Mouse (Mus musculus) intestine, embryonic 15.5 days (tissue): ENCODE data around the gene Dhtkd1. TPM values are rescaled to one million over a fixed set of nuclear protein-coding genes. Genes with fewer than 3 reads are reported as not detected.

Experiments used
- ATAC-seq: fragments of 200-750 bp; cut with Nextera tagmentation; 2 replicates; pipeline ENCODE4 v1.8.0; 2017; ENCODE audit warnings: moderate TSS enrichment, moderate library complexity
- H3K27ac ChIP-seq: fragments of 300-500 bp; sonication (generic); 2 replicates; pipeline ENCODE4 v1.5.1; 2015; ENCODE audit warnings: mild to moderate bottlenecking, inconsistent platforms
- H3K27me3 ChIP-seq: fragments of 300-500 bp; sonication (generic); replicated peaks from 2 replicates; pipeline ENCODE4 v1.6.1; 2015; ENCODE audit warnings: inconsistent platforms
- H3K36me3 ChIP-seq: fragments of 300-500 bp; sonication (generic); 2 replicates; pipeline ENCODE4 v1.6.1; 2015; ENCODE audit warnings: inconsistent platforms
- H3K4me1 ChIP-seq: fragments of 300-500 bp; sonication (generic); replicated peaks from 2 replicates; pipeline ENCODE4 v1.6.1; 2015; ENCODE audit warnings: inconsistent platforms
- H3K4me2 ChIP-seq: fragments of 300-500 bp; sonication (generic); replicated peaks from 2 replicates; pipeline ENCODE4 v1.6.1; 2015; ENCODE audit warnings: mild to moderate bottlenecking, inconsistent platforms
- H3K4me3 ChIP-seq: fragments of 300-500 bp; sonication (generic); replicated peaks from 2 replicates; pipeline ENCODE4 v1.5.1; 2015; ENCODE audit warnings: inconsistent platforms
- H3K9ac ChIP-seq: fragments of 300-500 bp; sonication (generic); 2 replicates; pipeline ENCODE4 v1.6.1; 2015; ENCODE audit warnings: inconsistent platforms
- H3K9me3 ChIP-seq: fragments of 300-500 bp; sonication (generic); 2 replicates; pipeline ENCODE4 v1.6.1; 2016; ENCODE audit warnings: inconsistent platforms
- WGBS: fragments of 180-500 bp; shearing (Covaris S2); methylation state at CpG from one replicate; pipeline ENCODE4 v1.1.7; 2015; 5-methylcytosine and 5-hydroxymethylcytosine counted together
- polyA plus RNA-seq: library from polyadenylated mRNA; unstranded; fragments of >200 nt; fragmentation: Nextera tagmentation; extraction: Ambion mirVana; gene quantifications from 2 replicates; pipeline ENCODE4 v1.2.1, GENCODE M21; 2015

Dhtkd1 gene
- polyA plus RNA-seq, 1 experiment from 2014 or later: 3.5 TPM

DNA sequence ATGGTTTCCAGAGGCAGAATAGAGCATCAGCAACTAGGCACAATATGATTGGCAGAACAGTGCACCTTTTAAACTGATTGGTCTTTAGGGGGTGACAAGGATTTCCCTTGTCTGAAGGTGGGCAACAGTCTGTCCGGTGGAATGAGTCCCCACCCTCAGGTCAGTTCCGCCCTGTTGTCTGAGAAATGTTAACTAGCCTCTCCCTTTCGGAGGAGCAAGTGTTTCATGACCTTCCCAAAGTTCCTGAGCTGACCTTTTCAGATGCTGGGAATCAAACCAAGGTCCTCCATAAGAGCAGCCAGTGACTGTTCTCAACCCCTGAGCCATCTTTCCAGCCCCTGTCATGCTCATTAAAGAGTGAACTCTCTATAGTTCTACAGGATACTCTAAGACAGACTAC lies 4.3 kb upstream of the Dhtkd1 start:
- no peak overlapping the region for H3K9ac ChIP-seq
- WGBS: 84% methylated on average over 3 of the region's 3 CpGs
- ATAC-seq: no peak
- no peak overlapping the region for H3K27ac ChIP-seq
- H3K4me3 ChIP-seq: no peak overlapping the region
- H3K4me1 ChIP-seq: no peaks in the 10 kb centered on the region
- H3K36me3 ChIP-seq: no peaks in the 10 kb centered on the region
- no peaks in the 10 kb centered on the region for H3K27me3 ChIP-seq
- no peaks in the 10 kb centered on the region for H3K9me3 ChIP-seq
- no peak overlapping the region for H3K4me2 ChIP-seq

DNA sequence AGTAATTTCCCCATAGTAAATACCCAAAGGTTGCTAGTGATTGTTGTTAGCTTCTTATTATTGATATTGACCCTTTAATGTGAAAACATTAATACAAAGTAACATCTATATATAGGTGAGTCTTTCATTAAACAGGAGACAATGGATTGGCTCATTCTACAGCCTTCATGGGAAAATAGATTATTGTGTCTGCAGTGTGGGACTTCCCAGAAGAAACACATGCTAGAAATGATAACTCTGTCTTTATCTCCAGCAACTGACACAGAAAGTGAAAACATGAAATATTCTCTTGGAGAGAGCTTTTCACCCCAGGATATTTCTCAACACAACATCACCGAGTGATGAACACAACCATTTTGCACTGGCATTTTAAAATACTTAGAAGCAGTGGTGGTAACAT lies 3.0 kb upstream of the Dhtkd1 start:
- Histone ChIP-seq H3K9me3 (no peaks in the 10 kb centered on the region), H3K27ac (no peak overlapping the region), H3K36me3 (no peaks in the 10 kb centered on the region), H3K4me2 (no peak overlapping the region), H3K4me1 (no peaks in the 10 kb centered on the region), H3K9ac (no peak overlapping the region), H3K27me3 (no peaks in the 10 kb centered on the region), H3K4me3 (no peak overlapping the region)
- no peak for ATAC-seq
- whole genome bisulfite sequencing: 85% methylated on average over 1 of the region's 1 CpGs

DNA sequence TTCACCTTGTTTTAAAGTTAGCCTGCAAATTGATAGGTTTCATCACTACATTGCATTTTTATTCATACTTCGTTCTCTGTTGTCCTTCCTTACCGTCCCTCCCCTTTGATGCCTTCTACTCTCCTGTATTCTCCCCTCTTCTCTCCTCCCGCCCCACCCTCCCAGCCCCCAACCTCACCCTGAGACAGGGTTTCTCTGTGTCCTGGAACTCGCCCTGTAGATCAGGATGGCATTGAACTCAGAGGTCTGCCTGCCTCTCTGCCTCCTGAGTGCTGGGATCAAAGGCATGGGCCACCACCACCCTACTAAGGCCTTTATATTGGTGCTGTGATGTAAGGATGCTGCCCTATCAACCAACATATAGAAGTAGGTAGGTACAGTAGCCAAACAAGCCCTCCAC lies 479 bp upstream of the Dhtkd1 start:
- ATAC-seq: no peak
- no peak overlapping the region for H3K27ac ChIP-seq

DNA sequence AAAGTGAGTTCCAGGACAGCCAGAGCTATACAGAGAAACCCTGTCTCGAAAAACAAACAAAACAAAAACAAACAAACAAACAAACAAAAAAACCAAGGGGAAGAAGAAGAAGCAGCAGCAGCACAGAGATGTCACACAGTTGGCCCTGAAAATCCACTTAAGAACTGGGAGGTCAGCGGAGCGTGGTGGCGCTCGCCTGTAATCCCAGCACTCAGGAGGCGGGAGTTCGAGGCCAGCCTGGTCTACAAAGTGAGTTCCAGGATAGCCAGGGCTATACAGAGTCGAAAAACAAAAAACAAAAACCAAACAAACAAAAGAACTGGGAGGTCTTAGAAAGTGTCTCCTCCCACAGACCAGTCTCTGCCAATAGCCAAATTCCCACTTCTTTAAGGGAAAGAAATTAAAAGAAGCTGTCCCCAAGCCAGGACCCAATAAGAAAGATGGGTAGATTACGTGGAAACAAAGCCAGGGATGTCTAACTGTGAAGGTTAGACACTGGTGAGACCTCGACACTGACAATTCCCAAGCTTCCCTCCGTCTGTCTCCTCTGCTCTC lies 654 bp downstream of the Dhtkd1 start:
- H3K9me3 ChIP-seq: no peaks in the 10 kb centered on the region
- no peaks in the 10 kb centered on the region for H3K36me3 ChIP-seq
- H3K4me3 ChIP-seq: peak overlapping the region; percentile 59
- peak overlapping the region; percentile 70 for H3K9ac ChIP-seq
- no peaks in the 10 kb centered on the region for H3K4me1 ChIP-seq
- ATAC-seq: no peak; the same call in 1 of the 2 replicates
- peak overlapping the region; percentile 96 for H3K4me2 ChIP-seq
- H3K27ac ChIP-seq: no peak overlapping the region
- WGBS: 62% methylated on average over 11 of the region's 11 CpGs
- H3K27me3 ChIP-seq: no peaks in the 10 kb centered on the region

More for the DNA sequence above, 479 bp upstream of the Dhtkd1 start:
- H3K9me3 ChIP-seq: no peaks in the 10 kb centered on the region
- H3K4me3 ChIP-seq: peak overlapping the region; percentile 59
- H3K27me3 ChIP-seq: no peaks in the 10 kb centered on the region
- H3K36me3 ChIP-seq: no peaks in the 10 kb centered on the region
- H3K4me1 ChIP-seq: no peaks in the 10 kb centered on the region
- peak overlapping the region; percentile 96 for H3K4me2 ChIP-seq
- WGBS: 28% methylated on average over 4 of the region's 4 CpGs
- H3K9ac ChIP-seq: 0 out of 2 replicates have a peak overlapping the region, but pooled peaks have one; percentile 70

DNA sequence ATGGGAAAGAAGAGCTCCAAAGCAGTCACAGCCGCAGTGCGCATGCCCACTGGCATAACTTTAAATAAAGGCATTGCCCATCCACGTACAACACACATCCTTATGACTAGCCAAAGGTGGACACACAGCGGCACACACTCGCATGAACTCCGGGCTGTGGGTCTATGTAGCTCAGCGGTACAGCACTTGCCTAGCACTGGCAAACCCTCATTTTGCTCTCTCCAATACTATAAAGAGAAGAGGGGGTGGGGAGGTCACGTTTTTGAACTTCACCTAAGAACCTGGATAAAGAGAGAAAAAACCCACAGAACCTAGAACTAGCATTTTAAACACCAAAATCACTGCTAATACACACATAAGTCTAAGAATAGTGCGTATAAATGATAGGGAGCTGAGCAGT lies 1.7 kb downstream of the Dhtkd1 start:
- 91% methylated on average over 9 of the region's 9 CpGs for WGBS
- ATAC-seq: no peak
- H3K27me3 ChIP-seq: no peaks in the 10 kb centered on the region

DNA sequence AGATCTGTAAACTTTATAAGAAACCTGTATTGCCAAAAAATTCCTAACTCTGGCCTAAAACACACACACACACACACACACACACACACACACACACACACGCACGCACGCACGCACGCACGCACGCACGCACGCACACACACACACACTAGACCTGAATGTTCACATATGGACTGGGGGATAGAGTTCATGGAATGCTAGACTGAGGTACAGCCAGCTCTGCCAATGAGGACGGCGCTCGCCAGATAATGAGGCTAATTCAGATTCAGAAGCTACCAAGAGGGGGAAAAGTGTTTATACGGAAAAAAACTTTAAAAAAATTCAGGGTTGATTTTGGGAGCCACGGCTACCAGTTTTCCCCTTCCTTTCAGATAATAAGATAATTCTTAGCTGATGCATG lies 2.7 kb downstream of the Dhtkd1 start:
- Histone ChIP-seq H3K36me3 (no peaks in the 10 kb centered on the region), H3K9me3 (no peaks in the 10 kb centered on the region), H3K9ac (no peak overlapping the region), H3K27me3 (no peaks in the 10 kb centered on the region), H3K4me1 (no peaks in the 10 kb centered on the region), H3K4me2 (no peak overlapping the region), H3K4me3 (no peak overlapping the region), H3K27ac (no peak overlapping the region)
- 86% methylated on average over 14 of the region's 14 CpGs for WGBS
- ATAC-seq: no peak

More for the DNA sequence above, 1.7 kb downstream of the Dhtkd1 start:
- Histone ChIP-seq H3K36me3 (no peaks in the 10 kb centered on the region), H3K9me3 (no peaks in the 10 kb centered on the region), H3K9ac (no peak overlapping the region), H3K4me3 (no peak overlapping the region), H3K4me1 (no peaks in the 10 kb centered on the region), H3K4me2 (no peak overlapping the region), H3K27ac (no peak overlapping the region)

DNA sequence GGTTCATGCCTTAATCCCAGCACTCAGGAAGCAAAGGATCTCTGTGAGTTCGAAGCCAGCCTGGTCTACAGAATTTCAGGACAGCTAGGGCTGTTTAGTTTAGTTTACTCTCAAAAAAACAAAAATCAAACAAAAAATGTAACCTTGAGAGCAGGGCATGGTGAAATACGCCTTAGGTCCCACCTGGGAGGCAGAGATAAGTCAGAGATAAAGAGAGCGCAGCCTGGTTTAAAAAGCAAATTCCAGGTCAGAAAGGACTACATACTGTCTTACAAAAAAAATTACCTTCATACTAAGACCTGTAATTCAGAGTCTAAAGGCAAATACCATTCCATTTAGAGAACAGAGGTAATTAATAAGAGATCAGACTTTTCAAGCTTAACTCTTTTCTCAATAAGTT lies 3.3 kb downstream of the Dhtkd1 start:
- no peak overlapping the region for H3K4me2 ChIP-seq
- H3K4me1 ChIP-seq: no peaks in the 10 kb centered on the region
- no peaks in the 10 kb centered on the region for H3K27me3 ChIP-seq
- H3K36me3 ChIP-seq: no peaks in the 10 kb centered on the region
- H3K27ac ChIP-seq: no peak overlapping the region
- no peak for ATAC-seq
- WGBS: 83% methylated on average over 3 of the region's 3 CpGs
- H3K9me3 ChIP-seq: no peaks in the 10 kb centered on the region
- no peak overlapping the region for H3K9ac ChIP-seq
- H3K4me3 ChIP-seq: no peak overlapping the region

DNA sequence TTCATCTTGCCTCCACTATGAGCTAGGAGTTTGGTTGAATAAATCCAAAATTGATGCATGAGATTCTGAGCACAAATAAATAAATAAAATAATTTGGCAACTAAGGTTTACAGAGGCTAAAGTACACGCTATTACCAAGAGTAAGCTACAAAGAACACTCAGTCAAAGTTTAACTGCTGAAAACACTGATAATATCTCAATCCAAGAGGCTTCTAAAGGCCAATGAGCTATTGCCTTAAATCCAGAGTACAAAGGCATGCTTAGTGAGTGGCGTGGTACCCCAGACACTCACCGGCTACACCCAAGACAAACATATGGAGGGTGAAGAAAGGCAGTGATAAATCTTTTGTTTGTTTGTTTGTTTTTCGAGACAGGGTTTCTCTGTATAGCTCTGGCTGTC lies 6.0 kb downstream of the Dhtkd1 start:
- Histone ChIP-seq H3K4me3 (no peak overlapping the region), H3K36me3 (no peaks in the 10 kb centered on the region), H3K4me2 (no peak overlapping the region), H3K4me1 (no peaks in the 10 kb centered on the region), H3K27ac (no peak overlapping the region), H3K9me3 (no peaks in the 10 kb centered on the region), H3K9ac (no peak overlapping the region), H3K27me3 (no peaks in the 10 kb centered on the region)
- peak; percentile 20; the same call in 1 of the 2 replicates for ATAC-seq
- WGBS: 66% methylated on average over 4 of the region's 4 CpGs

DNA sequence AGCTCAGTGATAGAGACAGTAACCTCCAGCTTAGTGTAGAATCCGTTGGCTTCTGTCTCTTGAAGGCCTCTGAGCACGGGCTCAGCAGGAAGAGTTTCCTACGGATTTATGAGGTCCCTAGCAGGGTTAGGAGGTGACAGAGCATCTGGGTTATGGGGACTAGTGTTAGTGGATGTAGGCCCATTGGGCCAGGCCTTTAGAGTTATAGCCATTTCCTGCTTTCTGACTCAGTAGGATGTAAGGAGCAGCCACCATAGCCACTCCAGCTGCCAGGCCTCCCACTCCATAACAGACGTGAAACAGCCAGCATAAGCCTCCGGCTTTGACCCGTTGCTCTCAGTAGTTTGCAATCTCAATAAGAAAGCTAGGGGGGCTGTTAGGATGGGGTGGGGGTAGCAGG lies 6.5 kb downstream of the Dhtkd1 start:
- WGBS: 64% methylated on average over 6 of the region's 6 CpGs
- Histone ChIP-seq H3K27me3 (no peaks in the 10 kb centered on the region), H3K27ac (no peak overlapping the region), H3K4me1 (no peaks in the 10 kb centered on the region), H3K9ac (no peak overlapping the region), H3K9me3 (no peaks in the 10 kb centered on the region), H3K4me2 (no peak overlapping the region), H3K36me3 (no peaks in the 10 kb centered on the region), H3K4me3 (no peak overlapping the region)
- ATAC-seq: no peak

DNA sequence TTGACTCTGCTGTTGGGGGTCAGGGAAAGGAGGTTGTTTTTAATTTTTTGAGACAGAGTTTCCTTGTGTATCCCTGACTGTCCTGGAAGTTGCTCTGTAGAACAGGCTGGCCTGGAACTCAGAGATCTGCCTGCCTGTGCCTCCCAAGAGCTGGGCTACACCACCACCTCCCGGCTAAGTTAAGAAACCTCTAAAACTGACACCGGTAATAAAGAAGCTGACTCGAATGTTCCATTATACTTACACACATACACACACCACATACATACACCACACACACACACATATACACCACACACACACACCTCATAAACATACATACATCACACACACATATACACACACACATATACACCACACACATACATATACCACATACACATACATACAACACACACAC lies 7.7 kb downstream of the Dhtkd1 start:
- Histone ChIP-seq H3K4me1 (no peaks in the 10 kb centered on the region; the same call in 1 of the 2 replicates), H3K4me2 (no peak overlapping the region), H3K4me3 (no peak overlapping the region), H3K9me3 (no peaks in the 10 kb centered on the region), H3K9ac (no peak overlapping the region), H3K36me3 (no peaks in the 10 kb centered on the region), H3K27ac (no peak overlapping the region), H3K27me3 (no peaks in the 10 kb centered on the region)
- 88% methylated on average over 3 of the region's 3 CpGs for WGBS
- ATAC-seq: no peak

DNA sequence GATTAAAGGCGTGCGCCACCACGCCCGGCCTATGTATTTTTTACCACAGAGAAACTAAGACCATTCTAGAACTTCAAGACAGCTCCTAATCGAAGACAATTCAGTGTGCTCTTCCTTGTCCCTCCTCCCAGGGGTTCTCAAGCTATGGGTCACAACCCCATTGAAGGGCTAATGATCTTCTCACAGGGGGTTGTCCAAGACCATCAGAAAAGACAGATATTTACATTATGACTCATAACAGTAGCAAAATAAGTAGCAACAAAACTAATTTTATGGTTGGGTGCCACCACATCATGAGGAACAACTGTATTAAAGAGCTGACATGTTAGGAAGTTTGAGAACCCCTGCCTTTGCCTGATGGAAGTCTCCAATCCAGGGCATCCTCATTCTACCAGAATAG lies 10.7 kb downstream of the Dhtkd1 start:
- Histone ChIP-seq H3K4me3 (no peak overlapping the region), H3K36me3 (no peaks in the 10 kb centered on the region), H3K27me3 (no peaks in the 10 kb centered on the region), H3K27ac (no peak overlapping the region), H3K9ac (no peak overlapping the region), H3K4me2 (no peak overlapping the region), H3K4me1 (no peaks in the 10 kb centered on the region; the same call in 1 of the 2 replicates), H3K9me3 (no peaks in the 10 kb centered on the region)
- 92% methylated on average over 5 of the region's 5 CpGs for WGBS
- no peak for ATAC-seq

DNA sequence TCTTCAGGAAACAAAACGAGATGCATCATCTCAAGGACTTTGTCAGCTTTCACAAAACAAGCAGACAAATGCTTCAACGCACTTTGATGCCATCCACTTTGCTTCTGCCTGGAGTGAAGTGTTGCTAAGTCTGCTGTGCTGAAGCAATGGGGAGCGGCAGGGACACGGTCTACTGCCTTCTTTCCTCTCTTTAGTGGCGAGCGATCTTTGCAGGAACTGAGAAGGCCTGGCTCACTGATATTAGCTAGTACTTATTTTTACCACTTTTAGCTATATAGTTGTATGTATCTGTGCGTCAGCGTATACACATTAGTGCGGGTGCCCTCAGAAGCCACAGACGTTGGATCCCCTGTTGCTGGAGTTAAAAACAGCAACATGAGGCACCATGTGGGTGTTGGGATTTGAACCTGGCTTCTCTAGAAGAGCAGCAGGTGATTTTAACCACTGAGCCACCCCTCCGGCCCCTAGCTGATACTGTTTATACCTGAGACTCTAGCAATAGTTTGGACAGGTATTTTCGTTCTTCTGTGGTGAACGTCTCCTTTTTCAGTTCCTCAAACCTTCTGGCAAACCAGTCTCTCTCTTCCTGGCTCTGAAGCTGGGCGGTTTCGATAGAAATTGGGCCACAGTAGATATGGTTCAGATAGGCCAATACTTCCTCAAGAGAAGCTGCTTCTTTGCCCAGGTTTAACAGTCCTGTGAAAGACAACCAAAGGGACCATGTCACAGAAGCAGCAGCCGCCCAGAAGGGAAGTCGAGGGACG lies 12.1 kb downstream of the Dhtkd1 start:
- 81% methylated on average over 18 of the region's 18 CpGs for WGBS
- H3K4me3 ChIP-seq: no peak overlapping the region
- H3K27ac ChIP-seq: peak overlapping the region; percentile 6; the same call in 1 of the 2 replicates

DNA sequence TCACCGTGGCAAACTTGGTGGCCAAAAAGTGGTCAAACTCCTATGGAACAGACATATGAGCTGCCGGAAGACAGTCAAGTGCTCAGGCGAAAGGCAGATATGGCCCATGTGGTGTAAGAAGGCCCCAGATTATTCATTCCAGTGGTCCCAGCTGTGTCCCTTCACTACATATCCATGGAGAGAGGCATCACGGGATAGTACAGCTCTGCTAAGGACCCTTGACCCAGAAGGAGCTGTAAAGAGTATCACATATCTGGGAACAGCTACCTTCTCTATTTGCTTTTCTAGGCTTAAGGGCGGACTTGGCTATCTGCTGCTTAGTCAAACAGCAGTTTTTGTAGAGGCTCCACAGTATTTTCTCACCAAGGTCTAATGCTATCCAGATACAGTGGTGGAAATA lies 12.8 kb downstream of the Dhtkd1 start:
- Histone ChIP-seq H3K9me3 (no peaks in the 10 kb centered on the region), H3K4me3 (no peak overlapping the region), H3K27me3 (no peaks in the 10 kb centered on the region), H3K4me2 (no peak overlapping the region), H3K36me3 (no peaks in the 10 kb centered on the region), H3K27ac (peak overlapping the region; percentile 6; the same call in 1 of the 2 replicates), H3K4me1 (no peaks in the 10 kb centered on the region; the same call in 1 of the 2 replicates), H3K9ac (no peak overlapping the region)
- WGBS: 73% methylated on average over 5 of the region's 5 CpGs
- peak; percentile 88 for ATAC-seq

More for the DNA sequence above, 12.1 kb downstream of the Dhtkd1 start:
- no peaks in the 10 kb centered on the region for H3K36me3 ChIP-seq
- no peak overlapping the region for H3K9ac ChIP-seq
- no peaks in the 10 kb centered on the region; the same call in 1 of the 2 replicates for H3K4me1 ChIP-seq
- ATAC-seq: peak; percentile 13; the same call in 1 of the 2 replicates
- no peak overlapping the region for H3K4me2 ChIP-seq
- no peaks in the 10 kb centered on the region for H3K9me3 ChIP-seq
- no peaks in the 10 kb centered on the region for H3K27me3 ChIP-seq
